Mouse (Mus musculus): Measurements from ENCODE around the gene Fcho1.
"Not testable (repeated sequence)": the region's sequence is repeated elsewhere in the genome, so short reads cannot be mapped to it uniquely, and the experiment has no call there.

GRCm38 (mm10) chr8:71752263-71752662, 26.7 kb upstream of the Fcho1 start:
- not testable (repeated sequence) for TF ChIP-seq CTCF (IDR thresholded peaks at IDR 0.05; ENCODE audit: control insufficient read depth, insufficient read depth, low read length); POLR2A (IDR thresholded peaks at IDR 0.05; ENCODE audit: borderline replicate concordance, control insufficient read depth, low read depth, low read length)
